Mouse (Mus musculus) left cerebral cortex, adult 18-20 months (tissue): Measurements from ENCODE around the gene Pifo. TPM values are rescaled to one million over a fixed set of nuclear protein-coding genes. Genes with fewer than 3 reads are reported as not detected.
"Not testable (repeated sequence)": the region's sequence is repeated elsewhere in the genome, so short reads cannot be mapped to it uniquely, and the experiment has no call there.

Experiments
- DNase-seq, 2 experiments: peaks; one replicate each; pipeline ENCODE4 v3.0.0; 2021 to 2022; ENCODE audit warnings: low spot score in 2 of 2, mixed read lengths in 1 of 2
- long read RNA-seq, 2 experiments: library from polyadenylated mRNA; stranded (forward); transcript quantifications; one replicate each; pipeline ENCODE4 v2.0.0; 2021
- total RNA-seq, 2 experiments: library from RNA; stranded (reverse); gene quantifications; 2 replicates each; pipeline ENCODE4 v1.2.3; 2021

The Pifo gene
- not detected for total RNA-seq
- long read RNA-seq, experiment 1, partial matches to known transcripts: 1 of 2 reads
- long read RNA-seq, experiment 1, other reads (novel, unspliced or antisense): 0 of 2 reads
- long read RNA-seq, experiment 2: 0 reads

DNA sequence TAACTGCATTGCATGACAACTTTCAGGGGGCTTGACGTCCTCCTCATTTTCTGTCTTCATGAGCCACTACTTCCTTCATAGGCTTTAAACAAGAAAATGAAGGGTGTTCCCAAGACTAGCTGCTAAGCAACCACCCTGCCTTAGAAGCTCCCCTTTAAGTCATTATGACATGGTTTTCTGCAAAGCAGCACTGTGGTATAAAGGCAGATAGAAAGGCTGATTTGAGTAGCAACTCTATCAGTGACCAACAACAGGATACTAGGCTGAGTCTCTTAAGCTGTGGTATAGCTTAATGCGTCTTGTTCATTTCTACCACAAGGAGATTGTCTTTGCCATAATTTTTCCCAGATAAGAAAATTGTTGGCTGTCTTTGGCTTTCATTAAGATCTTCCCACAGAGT is at the start of gene Pifo:
TSS of gene Pifo (minus strand) at position 101 of the 400 bp plus-strand sequence.
- DNase-seq: no peak

DNA sequence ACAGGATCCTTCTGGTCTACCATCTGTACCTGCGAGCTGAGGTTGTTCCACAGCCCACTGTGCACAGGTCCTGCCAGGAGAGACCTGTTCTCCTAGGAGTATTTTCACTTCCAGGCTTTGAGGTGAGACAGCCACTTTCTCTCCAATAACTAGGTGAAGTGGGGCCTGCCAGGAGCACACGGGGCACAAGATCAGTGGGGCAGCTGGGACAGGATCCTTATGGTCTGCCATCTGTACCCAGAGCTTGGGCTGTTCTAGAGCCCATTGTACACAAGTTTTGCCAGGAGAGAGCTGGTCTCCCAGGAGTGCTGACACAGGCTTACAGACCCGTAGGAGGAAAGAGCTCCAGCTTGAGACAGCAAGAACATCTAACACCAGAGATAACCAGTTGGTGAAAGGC is 43.5 kb upstream of the Pifo start:
- DNase-seq: no peak

DNA sequence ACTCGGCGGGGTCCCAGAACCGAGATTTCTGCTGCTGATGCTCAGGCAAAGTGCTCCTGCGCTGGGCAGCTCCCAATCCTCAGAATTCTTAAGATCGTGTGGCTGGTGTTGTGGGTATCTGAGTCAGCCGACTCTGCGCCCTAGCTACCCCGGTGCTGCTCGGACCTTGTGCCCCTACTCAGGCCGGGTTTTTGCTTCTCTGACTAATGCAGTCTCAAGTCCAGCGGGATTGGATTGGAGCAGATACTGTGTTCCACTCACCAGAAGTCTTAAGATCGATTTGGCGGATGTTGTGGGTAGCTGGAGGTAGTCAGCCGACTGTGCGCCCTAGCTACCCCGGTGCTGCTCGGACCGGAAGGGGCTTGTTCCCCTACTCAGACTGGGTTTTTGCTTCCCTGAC is 37.5 kb upstream of the Pifo start:
- DNase-seq: no peak

DNA sequence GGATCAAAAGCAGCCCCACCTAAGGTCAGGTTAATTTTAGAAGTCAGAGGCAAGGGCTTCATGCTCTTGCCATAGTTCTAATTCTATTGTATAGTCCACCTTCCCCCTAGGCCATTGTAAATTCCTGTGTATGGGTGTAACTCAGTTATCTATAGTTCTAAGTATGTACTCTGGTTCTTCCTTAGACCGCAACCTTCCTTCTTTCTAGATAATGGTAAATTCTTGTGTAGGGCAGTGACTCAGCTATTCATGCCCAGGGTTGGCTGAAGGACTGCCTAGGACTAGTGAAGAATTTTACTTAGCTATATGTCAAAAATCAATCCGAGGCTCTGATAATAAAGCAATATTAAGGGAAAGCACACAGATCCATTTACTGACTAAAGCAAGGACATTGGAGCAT is 25.9 kb upstream of the Pifo start:
- DNase-seq: no peak

DNA sequence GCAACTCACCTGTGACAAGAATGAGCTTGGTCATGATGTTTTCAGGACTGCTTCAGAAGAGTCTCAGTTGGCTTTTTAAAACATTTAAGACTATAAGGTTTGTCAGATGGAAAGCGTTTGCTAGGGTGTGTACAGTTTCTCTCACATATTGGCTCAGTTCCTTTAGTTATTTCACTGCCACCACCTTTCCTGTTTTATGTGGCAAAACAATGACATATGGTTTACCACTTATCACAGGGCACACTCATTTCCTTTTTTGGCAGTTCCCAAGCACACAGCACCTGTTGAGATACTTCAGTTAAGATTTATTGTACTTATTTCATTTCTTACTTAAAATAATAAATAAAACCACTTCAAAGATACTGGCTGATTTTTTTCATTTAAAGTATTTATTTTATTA is 18.3 kb upstream of the Pifo start, which contains the start of gene Chil5:
TSS of gene Chil5 (minus strand) at position 34 of the 400 bp plus-strand sequence.
- DNase-seq: no peak

DNA sequence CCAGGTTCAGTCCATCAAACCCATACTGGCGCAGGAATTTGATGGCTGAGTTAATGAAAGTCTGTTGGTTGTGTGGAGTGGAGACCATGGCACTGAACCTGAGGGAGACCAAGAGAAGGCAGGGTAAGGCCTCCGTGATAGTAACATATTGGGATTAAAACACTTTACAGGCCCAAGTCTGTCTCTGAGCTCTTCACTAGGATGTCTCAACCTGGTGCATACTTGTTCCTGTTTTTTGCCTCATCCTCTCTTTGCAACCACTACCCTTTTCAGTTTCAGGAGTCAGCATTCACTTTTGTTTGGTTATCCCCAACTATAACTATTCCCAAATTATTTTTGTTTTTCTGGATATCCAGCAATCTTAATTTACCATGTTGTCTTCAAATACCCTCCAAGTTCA is 9.7 kb upstream of the Pifo start:
- no peak for DNase-seq

DNA sequence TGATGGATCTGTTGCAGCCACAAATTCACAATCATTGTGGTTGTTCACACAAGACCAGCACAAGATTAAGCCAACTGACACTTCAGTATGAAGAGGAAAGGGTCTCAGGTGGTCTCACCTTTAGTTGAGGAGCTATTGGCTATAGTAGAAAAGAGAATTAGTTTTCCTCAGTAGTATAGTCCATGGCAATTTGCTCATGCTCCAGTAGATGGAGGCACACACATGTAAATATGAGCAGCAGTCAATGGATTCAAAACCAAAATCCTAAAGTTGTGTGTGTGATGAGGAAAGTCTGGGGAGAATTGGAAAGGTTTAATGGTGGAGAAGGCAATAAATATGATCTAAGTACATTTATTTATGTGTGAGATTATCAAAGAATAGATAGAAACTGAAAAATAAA is 7.4 kb upstream of the Pifo start:
- DNase-seq: peak in 1 of 2 experiments; percentile 2

DNA sequence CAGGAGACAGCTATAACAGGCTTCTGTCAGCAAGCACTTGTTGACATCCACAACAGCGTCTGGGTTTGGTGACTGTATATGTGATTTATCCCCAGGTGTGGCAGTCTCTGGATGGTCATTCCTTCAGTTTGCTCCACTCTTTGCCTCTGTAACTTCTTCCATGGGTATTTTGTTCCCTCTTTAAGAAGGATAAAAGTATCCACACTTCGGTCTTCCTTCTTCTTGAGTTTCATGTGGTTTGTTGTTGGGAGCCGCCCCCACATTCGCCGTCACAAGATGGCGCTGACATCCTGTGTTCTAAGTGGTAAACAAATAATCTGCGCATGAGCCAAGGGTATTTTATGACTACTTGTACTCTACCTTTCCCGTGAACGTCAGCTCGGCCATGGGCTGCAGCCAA is 11.1 kb downstream of the Pifo start:
- DNase-seq: not testable (repeated sequence)

DNA sequence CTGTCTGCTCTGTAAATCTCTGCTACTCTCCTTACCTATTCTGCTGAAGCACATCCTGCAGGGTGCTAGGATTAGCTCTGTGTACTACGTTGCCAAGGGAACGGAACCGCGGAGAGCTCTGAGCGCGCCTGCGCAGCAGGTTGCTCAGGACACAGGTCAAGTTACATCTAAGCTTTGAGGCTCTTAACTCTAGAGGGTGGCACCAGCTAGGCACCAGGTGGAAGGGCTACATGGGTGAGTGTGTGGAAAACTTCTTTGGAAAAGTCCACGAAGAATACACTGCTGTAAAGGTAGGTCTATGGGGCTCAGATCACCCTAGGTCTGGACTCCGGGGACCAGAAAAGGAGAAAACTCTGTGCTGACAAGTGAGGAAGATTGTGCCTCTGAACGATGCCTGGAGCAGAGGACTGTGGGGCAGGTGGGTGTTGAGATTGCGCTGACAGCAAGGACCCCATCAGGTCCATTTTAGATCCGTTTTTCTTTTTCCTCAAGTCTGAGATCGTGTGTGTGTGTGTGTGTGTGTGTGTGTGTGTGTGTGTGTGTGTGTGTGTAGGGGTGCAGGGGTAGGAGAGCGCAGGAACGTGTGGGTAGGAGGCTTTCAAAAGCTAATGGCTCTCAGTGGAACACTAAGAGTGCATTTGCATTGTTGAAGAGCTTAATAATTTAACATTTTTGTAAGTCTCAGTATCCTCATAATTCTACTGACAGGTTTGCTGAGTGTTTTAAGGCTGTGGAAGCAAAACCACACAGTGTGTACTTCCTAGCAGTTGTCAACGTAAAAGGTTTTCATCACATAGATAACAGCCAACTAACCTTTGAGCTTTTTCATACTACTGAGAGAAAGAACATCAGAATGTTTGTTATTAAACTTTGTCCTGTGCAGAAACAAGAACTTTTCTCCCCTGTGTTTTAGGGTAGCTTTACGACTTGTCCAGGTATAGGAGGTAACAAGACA is 12.8 kb downstream of the Pifo start:
- DNase-seq: peak; percentile 3 to 41

DNA sequence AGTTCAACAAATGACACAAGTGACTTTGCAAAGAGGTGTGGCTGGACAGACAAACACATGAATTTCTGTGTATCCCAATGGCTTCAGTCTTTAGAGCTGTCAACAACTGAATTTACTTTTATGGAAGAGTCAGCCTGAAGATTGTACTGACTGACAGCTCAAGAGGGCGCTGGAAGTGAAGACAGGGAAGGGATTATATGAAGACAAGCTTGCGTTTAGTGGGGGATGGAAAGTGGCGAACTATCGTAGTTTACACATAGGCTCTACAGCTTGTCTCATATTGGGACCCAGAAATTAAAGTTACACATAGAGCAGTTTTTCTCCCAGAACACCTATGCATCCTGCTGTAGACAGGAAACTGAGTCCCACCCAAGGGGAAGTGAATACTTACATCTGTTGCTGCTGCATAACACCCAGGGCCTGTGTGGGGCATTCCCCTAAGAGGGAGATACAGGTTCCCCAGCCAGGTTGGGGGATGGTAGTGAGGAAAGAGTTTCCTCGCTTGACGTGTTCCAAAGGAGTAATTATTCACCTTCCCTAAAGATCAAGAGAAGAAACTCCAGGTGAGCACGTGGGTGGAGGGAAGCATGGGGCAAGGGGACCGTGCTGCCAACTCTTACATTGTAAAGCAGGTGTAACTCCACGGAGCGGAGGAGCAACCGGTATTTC is 13.6 kb downstream of the Pifo start:
- DNase-seq: no peak

DNA sequence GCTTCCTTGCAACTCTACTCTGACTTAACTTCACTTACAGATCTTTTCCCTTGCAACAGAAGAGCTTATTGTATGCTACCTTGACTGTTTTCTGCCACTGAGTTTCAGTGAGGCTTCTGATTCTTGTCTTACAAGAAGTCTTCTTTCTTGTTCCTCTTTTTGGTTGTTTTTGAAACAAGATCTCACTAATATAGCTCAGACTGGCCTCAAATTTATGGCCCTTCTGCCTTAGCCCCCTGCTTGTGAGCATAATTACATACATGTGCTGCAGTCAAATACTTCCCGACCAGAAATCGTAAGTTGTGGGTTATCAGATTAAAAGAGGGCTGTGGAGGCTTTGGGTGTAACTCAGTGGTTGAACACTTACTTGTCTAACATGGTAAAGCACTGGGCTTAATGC is 19.7 kb downstream of the Pifo start:
- no peak for DNase-seq

DNA sequence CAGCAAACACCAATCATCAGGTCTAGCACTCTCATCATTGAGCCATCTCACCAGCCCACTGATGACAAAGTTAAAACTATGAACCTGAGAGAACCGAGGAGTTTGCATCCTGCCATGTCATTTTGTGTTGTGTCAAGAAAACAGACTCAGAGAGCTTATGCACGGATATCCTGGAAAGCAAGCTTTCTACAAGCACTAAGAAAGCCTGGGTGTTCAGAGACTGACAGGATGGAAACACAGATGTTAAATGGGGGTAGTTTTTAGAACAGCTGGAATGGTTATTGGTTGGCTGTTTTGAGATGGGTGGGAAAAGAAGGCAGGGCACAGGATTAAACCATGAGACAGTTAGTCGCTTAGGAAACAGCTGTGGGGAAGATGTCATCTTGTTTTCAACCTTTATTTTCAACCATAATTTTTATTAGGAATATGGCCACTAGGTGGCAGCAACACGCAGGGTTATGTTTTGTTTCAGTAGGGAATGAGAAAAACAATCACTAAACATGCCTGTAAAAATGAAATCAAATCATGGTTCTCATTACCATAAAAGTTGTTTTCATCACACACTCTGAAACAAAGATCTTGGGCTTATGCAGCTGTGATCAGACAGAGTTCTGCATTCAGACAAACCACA is 22.7 kb downstream of the Pifo start:
- DNase-seq: peak; percentile 25 to 61

DNA sequence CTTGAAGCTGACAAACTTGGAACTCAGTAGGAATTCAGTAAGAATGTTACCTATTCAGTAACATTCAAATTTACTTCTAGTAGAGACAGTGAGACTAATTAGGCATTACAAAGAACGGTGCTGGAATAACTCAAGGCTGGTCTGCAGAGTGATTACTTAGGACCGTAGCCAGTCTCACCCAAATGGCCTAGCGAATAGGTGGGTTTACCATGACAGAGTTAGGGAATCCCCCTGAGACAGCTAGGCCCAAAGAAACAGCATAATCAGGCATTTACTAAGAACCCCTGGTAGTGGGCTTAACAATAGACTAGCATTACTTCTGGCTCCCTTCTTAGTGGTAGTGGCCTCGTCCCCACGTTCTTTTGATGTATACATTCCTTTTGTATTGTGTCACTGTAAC is 24.8 kb downstream of the Pifo start:
- not testable (repeated sequence) for DNase-seq

DNA sequence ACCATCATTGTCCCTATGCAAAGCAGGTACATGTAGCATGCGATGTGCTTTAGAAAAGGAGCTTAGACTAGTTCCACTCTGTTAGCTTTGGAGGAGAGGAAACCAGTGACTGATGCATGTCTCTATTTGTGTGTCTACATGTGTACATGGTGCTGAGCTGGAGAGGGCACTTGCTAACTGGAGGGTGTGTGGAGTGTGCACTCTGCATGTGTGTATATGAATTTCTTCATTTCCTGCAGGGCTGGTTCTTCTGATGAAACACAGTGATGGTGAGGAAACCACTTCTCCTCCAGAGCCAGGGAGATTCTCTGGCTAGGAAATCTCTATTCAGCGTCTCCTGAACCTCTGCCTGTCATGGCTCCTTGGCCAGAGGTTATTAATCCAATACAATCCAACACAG is 40.3 kb downstream of the Pifo start:
- no peak for DNase-seq

DNA sequence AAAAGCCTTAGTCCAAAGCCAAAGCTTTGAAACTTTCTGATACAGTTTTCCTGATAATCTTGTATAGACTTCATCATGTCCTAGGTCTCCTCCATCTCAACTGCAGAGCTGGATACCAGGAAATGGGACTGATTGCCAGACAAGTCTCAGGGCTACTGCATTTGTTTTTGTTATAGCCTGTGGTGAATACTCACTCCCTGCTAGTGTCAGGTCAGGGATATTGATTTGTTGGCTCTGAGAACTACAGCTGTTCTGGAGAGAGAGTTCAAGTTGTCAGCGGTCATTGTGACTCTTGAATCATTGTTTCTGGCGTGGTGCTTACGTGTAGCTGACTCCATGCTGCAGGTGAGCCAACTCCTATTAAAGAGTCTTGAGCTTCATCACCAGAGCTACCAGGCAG is 41.0 kb downstream of the Pifo start, which contains the start of gene Ovgp1:
TSS of gene Ovgp1 (plus strand) at position 301 of the 400 bp plus-strand sequence.
- no peak for DNase-seq

DNA sequence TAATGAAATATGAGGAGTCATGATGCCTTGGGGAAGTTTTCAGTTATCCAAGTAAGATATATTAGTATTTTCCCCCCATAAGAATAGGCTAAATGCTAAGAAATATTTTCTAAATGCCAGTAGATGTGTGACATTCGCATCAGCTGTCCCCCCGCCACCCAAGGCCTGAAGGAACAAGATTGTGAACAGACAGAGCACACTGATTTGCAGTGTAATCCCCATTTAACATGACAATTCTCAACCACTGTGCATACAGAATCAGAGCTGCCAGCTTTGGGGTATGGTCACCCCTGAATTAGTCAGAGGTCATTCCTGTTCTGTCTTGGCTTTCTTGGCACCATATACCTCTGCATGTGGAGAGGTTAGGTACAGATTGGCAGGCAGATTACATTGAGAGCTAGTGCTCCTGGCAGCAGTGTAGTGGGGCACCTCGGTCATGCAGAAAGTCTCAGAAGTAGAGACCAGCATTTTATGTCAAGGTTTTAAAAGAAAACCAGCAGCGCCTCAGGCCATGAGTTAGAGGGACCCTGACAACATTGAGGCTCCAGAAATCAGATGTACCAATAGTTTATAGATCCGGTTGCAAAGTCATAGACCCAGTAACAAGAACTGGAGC is 42.5 kb downstream of the Pifo start:
- no peak for DNase-seq

DNA sequence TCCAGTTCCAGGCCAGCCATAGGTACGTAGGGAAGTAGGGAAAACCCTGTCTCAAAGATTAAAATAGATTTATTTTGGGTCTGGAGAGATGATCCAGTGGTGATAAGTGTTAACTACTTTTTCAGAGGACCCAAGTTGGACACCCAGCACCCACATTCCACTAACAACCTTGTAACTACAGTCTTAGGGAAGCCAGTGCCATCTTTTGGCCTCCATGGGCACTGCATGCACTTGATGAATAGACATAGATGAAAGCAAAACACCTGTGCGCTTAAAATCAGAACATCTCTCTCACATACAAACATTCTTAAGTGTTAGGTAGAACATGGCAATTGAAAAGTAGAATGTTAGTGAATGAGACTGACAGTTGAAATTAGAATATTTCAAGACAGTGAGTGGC is 53.7 kb downstream of the Pifo start:
- DNase-seq: no peak

DNA sequence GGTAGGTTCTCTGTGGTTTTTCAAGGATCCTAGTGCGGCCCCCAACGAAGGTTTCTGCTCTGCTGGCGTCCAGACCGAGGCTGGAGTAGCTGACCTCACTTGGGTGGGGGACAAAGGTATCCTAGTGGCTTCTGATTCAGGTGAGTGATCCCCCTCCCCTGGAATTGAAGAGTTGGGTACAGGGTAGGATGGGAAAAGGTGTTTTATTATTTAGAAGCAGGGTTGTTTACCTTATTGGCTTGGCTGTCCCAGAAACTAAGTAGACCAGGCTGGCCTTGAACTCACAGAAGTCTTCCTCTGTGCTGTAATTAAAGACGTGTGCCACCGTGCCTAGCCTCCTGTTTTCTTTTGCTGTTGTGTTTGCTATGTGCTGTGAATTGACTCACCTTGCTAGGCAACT is 54.4 kb downstream of the Pifo start, which contains the start of gene Atp5f1:
TSS of gene Atp5f1 (minus strand) at position 101 of the 400 bp plus-strand sequence.
- DNase-seq: no peak

DNA sequence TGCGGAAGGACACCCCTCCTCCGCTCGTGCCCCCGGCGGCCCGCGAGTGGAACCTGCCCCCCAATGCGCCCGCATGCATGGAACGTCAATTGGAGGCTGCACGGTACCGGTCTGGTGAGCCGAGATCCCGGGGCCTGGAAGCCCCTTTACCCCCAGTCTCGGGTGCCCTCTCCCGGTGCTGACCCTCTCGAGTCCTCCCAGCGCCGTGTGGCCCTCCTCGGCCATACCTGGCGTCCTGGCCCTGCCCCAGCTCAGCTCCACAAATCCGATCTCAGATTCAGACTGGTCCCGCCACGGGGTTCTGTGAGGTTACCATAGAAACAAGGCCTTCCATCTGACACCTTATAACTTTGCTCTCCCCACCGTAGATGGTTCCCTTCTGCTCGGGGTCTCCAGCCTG is 54.9 kb downstream of the Pifo start:
- no peak for DNase-seq

DNA sequence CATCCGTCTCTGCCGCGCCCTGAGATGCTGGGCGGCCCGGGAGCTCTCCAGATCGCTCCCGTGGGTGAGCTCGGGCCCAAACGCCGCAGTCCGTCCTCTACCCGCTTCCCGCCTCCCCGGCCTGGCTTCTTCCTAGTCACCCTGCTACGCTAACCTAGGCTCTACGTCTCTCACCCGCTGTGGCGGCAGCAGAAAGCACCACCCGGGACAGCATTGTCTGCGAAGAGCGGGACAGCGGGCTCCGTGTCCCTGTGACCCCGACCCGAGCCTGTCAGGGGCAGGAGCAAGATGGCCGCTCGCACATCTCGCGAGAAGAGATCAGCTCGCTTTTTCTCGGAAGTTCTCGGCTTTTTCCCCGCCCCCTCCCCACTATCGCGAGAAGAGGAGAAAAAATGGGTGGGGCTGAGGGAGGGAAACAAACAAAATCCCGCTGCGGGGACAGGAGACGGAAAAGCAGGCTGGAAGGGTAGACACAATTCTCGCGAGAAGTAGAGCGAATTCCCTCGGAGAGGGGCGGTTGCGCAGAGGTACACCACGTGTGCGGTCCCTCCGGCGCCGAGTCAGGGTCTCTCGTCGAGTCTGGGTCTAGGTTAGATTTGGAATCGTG is 55.4 kb downstream of the Pifo start, which contains the start of gene Wdr77:
TSS of gene Wdr77 (plus strand) at position 396 of the 607 bp plus-strand sequence.
- DNase-seq: peak; percentile 95
